Mouse (Mus musculus) stomach, postnatal 0 days (tissue): ENCODE data around the gene Atxn1. TPM values are rescaled to one million over a fixed set of nuclear protein-coding genes. Genes with fewer than 3 reads are reported as not detected.

Experiments
- ATAC-seq: fragments of 200-750 bp; cut with Nextera tagmentation; 2 replicates; pipeline ENCODE4 v1.8.0; 2017; ENCODE audit not compliant: low FRiP score, low TSS enrichment
- DNase-seq: peaks from one replicate; pipeline ENCODE4 v3.0.0-alpha.2; 2016; ENCODE audit warnings: low spot score
- H3K27ac ChIP-seq: fragments of 300-500 bp; sonication (generic); replicated peaks from 2 replicates; pipeline ENCODE4 v1.5.1; 2014; ENCODE audit warnings: mild to moderate bottlenecking, control low read depth
- H3K27me3 ChIP-seq: fragments of 300-500 bp; sonication (generic); 2 replicates; pipeline ENCODE4 v1.6.1; 2014; ENCODE audit warnings: low read length; ENCODE audit not compliant: control insufficient read depth, insufficient read depth
- H3K36me3 ChIP-seq: fragments of 300-500 bp; sonication (generic); 2 replicates; pipeline ENCODE4 v1.6.1; 2014; ENCODE audit warnings: low read length, mixed read lengths; ENCODE audit not compliant: control insufficient read depth, insufficient read depth
- H3K4me1 ChIP-seq: fragments of 300-500 bp; sonication (generic); replicated peaks from 2 replicates; pipeline ENCODE4 v1.6.1; 2014; ENCODE audit warnings: antibody characterized with exemption; ENCODE audit not compliant: control insufficient read depth, insufficient read depth
- H3K4me2 ChIP-seq: fragments of 300-500 bp; sonication (generic); replicated peaks from 2 replicates; pipeline ENCODE4 v1.6.1; 2014; ENCODE audit warnings: low read depth, mild to moderate bottlenecking, control low read depth, moderate library complexity
- H3K4me3 ChIP-seq: fragments of 300-500 bp; sonication (generic); 2 replicates; pipeline ENCODE4 v1.5.1; 2014; ENCODE audit warnings: low read depth, low read length, control low read depth
- H3K9ac ChIP-seq: fragments of 300-500 bp; sonication (generic); 2 replicates; pipeline ENCODE4 v1.6.1; 2014; ENCODE audit warnings: mild to moderate bottlenecking, low read length, control low read depth, mixed read lengths
- H3K9me3 ChIP-seq: fragments of 300-500 bp; sonication (generic); 2 replicates; pipeline ENCODE4 v1.6.1; 2016; ENCODE audit warnings: low read length; ENCODE audit not compliant: control insufficient read depth
- CTCF ChIP-seq: IDR thresholded peaks from 2 replicates; pipeline ENCODE4 v1.5.1; 2016; ENCODE audit warnings: antibody characterized with exemption, low read depth, mild to moderate bottlenecking, moderate library complexity
- EP300 ChIP-seq: optimal IDR thresholded peaks from 2 replicates; pipeline ENCODE3; 2016; ENCODE audit warnings: antibody characterized with exemption
- WGBS: fragments of 180-500 bp; shearing (Covaris S2); extraction: QIAGEN DNeasy Blood & Tissue Kit; methylation state at CpG from one replicate; pipeline ENCODE4 v1.1.7; 2014; 5-methylcytosine and 5-hydroxymethylcytosine counted together
- polyA plus RNA-seq: library from polyadenylated mRNA; unstranded; fragments of >200 nt; fragmentation: Nextera tagmentation; extraction: Ambion mirVana; gene quantifications from 2 replicates; pipeline ENCODE4 v1.2.1, GENCODE M21; 2015

Atxn1 gene
- polyA plus RNA-seq, 1 experiment from 2014 or later: 7.0 TPM

GRCm38 (mm10) chr13:45662216-45662615 lies 302.6 kb downstream of the Atxn1 start:
- H3K27me3 ChIP-seq: no peaks in the 10 kb centered on the region
- ATAC-seq: no peak
- WGBS: 70% methylated on average over 3 of the region's 3 CpGs
- no peak overlapping the region for H3K27ac ChIP-seq
- no peak overlapping the region for H3K4me3 ChIP-seq
- H3K9ac ChIP-seq: no peak overlapping the region
- TF ChIP-seq EP300: no peak
- TF ChIP-seq CTCF: no peak
- DNase-seq: no peak
- H3K4me2 ChIP-seq: no peak overlapping the region
- H3K36me3 ChIP-seq: no peaks in the 10 kb centered on the region
- H3K9me3 ChIP-seq: no peaks in the 10 kb centered on the region
- peaks cover 3% of the 10 kb centered on the region; the same call in 1 of the 2 replicates for H3K4me1 ChIP-seq

- Histone ChIP-seq H3K4me3 (no peak overlapping the region), H3K27me3 (no peaks in the 10 kb centered on the region), H3K9ac (no peak overlapping the region), H3K4me1 (peaks cover 3% of the 10 kb centered on the region; the same call in 1 of the 2 replicates), H3K4me2 (no peak overlapping the region), H3K27ac (no peak overlapping the region), H3K36me3 (no peaks in the 10 kb centered on the region), H3K9me3 (no peaks in the 10 kb centered on the region)
- DNase-seq (no peak), ATAC-seq (no peak)
- WGBS: 53% methylated on average over 12 of the region's 12 CpGs
- TF ChIP-seq CTCF: no peak
- no peak for TF ChIP-seq EP300
These were observed 303.3 kb downstream of the Atxn1 start for GRCm38 (mm10) chr13:45661283-45662185.

- TF ChIP-seq CTCF (no peak), EP300 (no peak)
- H3K27ac ChIP-seq: no peak overlapping the region
- no peak overlapping the region for H3K4me2 ChIP-seq
- no peak overlapping the region for H3K4me3 ChIP-seq
- DNase-seq (no peak), ATAC-seq (no peak)
- no peaks in the 10 kb centered on the region for H3K36me3 ChIP-seq
- peaks cover 3% of the 10 kb centered on the region; the same call in 1 of the 2 replicates for H3K4me1 ChIP-seq
- no peak overlapping the region for H3K9ac ChIP-seq
- 69% methylated on average over 4 of the region's 4 CpGs for WGBS
- H3K27me3 ChIP-seq: no peaks in the 10 kb centered on the region
- no peaks in the 10 kb centered on the region for H3K9me3 ChIP-seq
These were observed 305.0 kb downstream of the Atxn1 start for GRCm38 (mm10) chr13:45659813-45660212.

GRCm38 (mm10) chr13:45658343-45658742 lies 306.5 kb downstream of the Atxn1 start:
- no peak for DNase-seq
- H3K4me3 ChIP-seq: no peak overlapping the region
- no peaks in the 10 kb centered on the region for H3K27me3 ChIP-seq
- WGBS: 72% methylated on average over 5 of the region's 5 CpGs
- H3K9me3 ChIP-seq: no peaks in the 10 kb centered on the region
- TF ChIP-seq EP300 (no peak), CTCF (no peak)
- H3K27ac ChIP-seq: no peak overlapping the region
- no peak overlapping the region for H3K4me2 ChIP-seq
- H3K36me3 ChIP-seq: no peaks in the 10 kb centered on the region
- peaks cover 3% of the 10 kb centered on the region; the same call in 1 of the 2 replicates for H3K4me1 ChIP-seq
- no peak for ATAC-seq
- H3K9ac ChIP-seq: no peak overlapping the region

- 89% methylated on average over 1 of the region's 1 CpGs for WGBS
- no peak overlapping the region for H3K4me3 ChIP-seq
- no peak for TF ChIP-seq EP300
- no peak for TF ChIP-seq CTCF
- no peak overlapping the region for H3K4me2 ChIP-seq
- H3K27ac ChIP-seq: no peak overlapping the region
- ATAC-seq: no peak
- no peaks in the 10 kb centered on the region for H3K27me3 ChIP-seq
- H3K9ac ChIP-seq: no peak overlapping the region
- H3K4me1 ChIP-seq: no peaks in the 10 kb centered on the region
- DNase-seq: no peak
- H3K36me3 ChIP-seq: no peaks in the 10 kb centered on the region
- no peaks in the 10 kb centered on the region for H3K9me3 ChIP-seq
These were observed 307.6 kb downstream of the Atxn1 start for GRCm38 (mm10) chr13:45657176-45657575.

GRCm38 (mm10) chr13:45651652-45652241 lies 313.1 kb downstream of the Atxn1 start:
- H3K4me3 ChIP-seq: no peak overlapping the region
- H3K27ac ChIP-seq: no peak overlapping the region
- DNase-seq (no peak), ATAC-seq (no peak)
- no peaks in the 10 kb centered on the region for H3K27me3 ChIP-seq
- 82% methylated on average over 10 of the region's 10 CpGs for WGBS
- H3K36me3 ChIP-seq: no peaks in the 10 kb centered on the region
- H3K4me1 ChIP-seq: no peaks in the 10 kb centered on the region; the same call in 1 of the 2 replicates
- TF ChIP-seq EP300 (no peak), CTCF (no peak)
- H3K4me2 ChIP-seq: no peak overlapping the region
- H3K9me3 ChIP-seq: no peaks in the 10 kb centered on the region
- H3K9ac ChIP-seq: no peak overlapping the region
